Mouse (Mus musculus) myocyte (in vitro differentiated cells): ENCODE results near the gene Ahnak. TPM values are rescaled to one million over a fixed set of nuclear protein-coding genes. Genes with fewer than 3 reads are reported as not detected.

Experiments
- H3K27me3 ChIP-seq: one replicate; pipeline ENCODE4 v1.6.1; 2011; ENCODE audit not compliant: control insufficient read depth, insufficient read depth, insufficient read length
- H3K36me3 ChIP-seq: one replicate; pipeline ENCODE4 v1.6.1; 2011; ENCODE audit not compliant: control insufficient read depth, insufficient read depth
- H3K4me2 ChIP-seq: one replicate; pipeline ENCODE4 v1.6.1; 2011; ENCODE audit warnings: low read depth, control low read depth
- H3K4me3 ChIP-seq: one replicate; pipeline ENCODE4 v1.5.1; 2011; ENCODE audit warnings: mild to moderate bottlenecking, control low read depth, moderate library complexity
- H3K79me2 ChIP-seq: one replicate; pipeline ENCODE4 v1.6.1; 2011; ENCODE audit not compliant: control insufficient read depth, insufficient read depth
- H3ac ChIP-seq: one replicate; pipeline ENCODE4 v1.6.1; 2011; ENCODE audit not compliant: control insufficient read depth, insufficient read length
- CEBPB ChIP-seq: IDR thresholded peaks from 2 replicates; pipeline ENCODE4 v1.6.1; 2011; ENCODE audit warnings: mild to moderate bottlenecking, moderate library complexity; ENCODE audit not compliant: poor library complexity, insufficient read depth, severe bottlenecking
- E2F4 ChIP-seq: IDR thresholded peaks from one replicate; pipeline ENCODE4 v1.6.1; 2011; ENCODE audit warnings: mild to moderate bottlenecking, control low read depth, moderate library complexity; ENCODE audit not compliant: insufficient read depth
- MAX ChIP-seq: IDR thresholded peaks from one replicate; pipeline ENCODE4 v1.6.1; 2011; ENCODE audit warnings: low read depth, mild to moderate bottlenecking, control low read depth
- MYOD1 ChIP-seq, 3 experiments: IDR thresholded peaks; one replicate each; pipeline ENCODE4 v1.6.1; 2011; ENCODE audit warnings: control low read depth in 2 of 3, low read depth in 2 of 3, mild to moderate bottlenecking in 2 of 3, moderate library complexity in 1 of 3; ENCODE audit not compliant: insufficient read length in 2 of 3, control insufficient read depth in 1 of 3
- MYOG ChIP-seq, 3 experiments: IDR thresholded peaks; one replicate each; pipeline ENCODE4 v1.6.1; 2011; ENCODE audit warnings: control low read depth in 2 of 3, low read depth in 2 of 3, mild to moderate bottlenecking in 2 of 3; ENCODE audit not compliant: insufficient read length in 2 of 3, control insufficient read depth in 1 of 3, insufficient read depth in 1 of 3
- POLR2A ChIP-seq: IDR thresholded peaks from one replicate; pipeline ENCODE4 v1.6.1; 2011; ENCODE audit warnings: low read depth, mild to moderate bottlenecking, control low read depth, moderate library complexity; ENCODE audit not compliant: insufficient read length
- POLR2AphosphoS2 ChIP-seq: IDR thresholded peaks from one replicate; pipeline ENCODE4 v1.6.1; 2011; ENCODE audit warnings: low read depth, control low read depth; ENCODE audit not compliant: insufficient read length
- REST ChIP-seq: IDR thresholded peaks from one replicate; pipeline ENCODE4 v1.6.1; 2011; ENCODE audit warnings: mild to moderate bottlenecking, control low read depth, moderate library complexity; ENCODE audit not compliant: insufficient read depth, insufficient read length
- SRF ChIP-seq: IDR thresholded peaks from one replicate; pipeline ENCODE4 v1.6.1; 2011; ENCODE audit warnings: low read depth; ENCODE audit not compliant: control insufficient read depth, insufficient read length
- TCF12 ChIP-seq: IDR thresholded peaks from one replicate; pipeline ENCODE4 v1.6.1; 2011; ENCODE audit warnings: mild to moderate bottlenecking, control low read depth; ENCODE audit not compliant: poor library complexity, insufficient read depth, severe bottlenecking
- TCF3 ChIP-seq: IDR thresholded peaks from one replicate; pipeline ENCODE4 v1.6.1; 2011; ENCODE audit warnings: low read depth, control low read depth; ENCODE audit not compliant: insufficient read length
- USF1 ChIP-seq: IDR thresholded peaks from one replicate; pipeline ENCODE4 v1.6.1; 2011; ENCODE audit warnings: low read depth, mild to moderate bottlenecking, control low read depth, moderate library complexity
- polyA plus RNA-seq: library from polyadenylated mRNA; unstranded; fragments of >200 nt; fragmentation: generic; extraction: Trizol; gene quantifications from one replicate; pipeline ENCODE4 v1.2.1, GENCODE M21; 2012; ENCODE audit warnings: missing spikeins

Ahnak gene
- polyA plus RNA-seq, 1 experiment: 93.3 TPM

DNA sequence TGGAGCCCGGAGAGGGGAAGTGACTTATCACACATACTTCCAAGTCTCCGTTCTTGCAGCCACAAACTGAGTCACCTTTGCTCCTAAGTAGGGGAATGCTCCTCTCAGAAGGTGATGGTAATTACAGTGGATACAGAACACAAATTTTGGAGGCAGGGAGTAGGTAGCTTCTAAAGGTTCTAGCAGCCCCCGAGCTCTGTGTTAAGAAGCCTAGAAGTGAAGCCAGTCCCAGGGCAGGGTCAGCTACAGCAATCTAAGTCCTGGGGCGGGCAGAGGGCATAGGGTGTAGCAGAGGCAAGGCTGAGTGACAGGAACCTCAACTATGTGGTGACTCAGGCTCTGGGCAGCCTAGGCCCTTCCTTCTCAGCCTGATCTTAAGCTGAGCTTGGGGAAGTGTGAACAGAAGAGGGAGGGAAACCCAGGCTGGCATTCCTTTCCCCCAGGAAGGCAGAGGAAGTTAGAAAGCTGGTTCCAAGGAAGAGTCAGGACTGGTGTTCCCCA lies 5.9 kb upstream of the Ahnak start:
- Histone ChIP-seq H3K4me2 (peak overlapping the region; percentile 72), H3K27me3 (no peaks in the 10 kb centered on the region), H3K36me3 (peaks cover 16% of the 10 kb centered on the region), H3ac (no peak overlapping the region), H3K79me2 (peaks cover 18% of the 10 kb centered on the region), H3K4me3 (no peak overlapping the region)
- TF ChIP-seq E2F4: no peak
- peak; percentile 37 for TF ChIP-seq POLR2A
- no peak for TF ChIP-seq USF1
- TF ChIP-seq MYOG (IDR thresholded peaks at IDR 0.05; ENCODE audit: control insufficient read depth in 1 of 3, insufficient read depth in 1 of 3, insufficient read length in 2 of 3, low read depth in 2 of 3): peak in 1 of 3 experiments; percentile 68
- peak; percentile 82 for TF ChIP-seq POLR2AphosphoS2
- no peak for TF ChIP-seq CEBPB

DNA sequence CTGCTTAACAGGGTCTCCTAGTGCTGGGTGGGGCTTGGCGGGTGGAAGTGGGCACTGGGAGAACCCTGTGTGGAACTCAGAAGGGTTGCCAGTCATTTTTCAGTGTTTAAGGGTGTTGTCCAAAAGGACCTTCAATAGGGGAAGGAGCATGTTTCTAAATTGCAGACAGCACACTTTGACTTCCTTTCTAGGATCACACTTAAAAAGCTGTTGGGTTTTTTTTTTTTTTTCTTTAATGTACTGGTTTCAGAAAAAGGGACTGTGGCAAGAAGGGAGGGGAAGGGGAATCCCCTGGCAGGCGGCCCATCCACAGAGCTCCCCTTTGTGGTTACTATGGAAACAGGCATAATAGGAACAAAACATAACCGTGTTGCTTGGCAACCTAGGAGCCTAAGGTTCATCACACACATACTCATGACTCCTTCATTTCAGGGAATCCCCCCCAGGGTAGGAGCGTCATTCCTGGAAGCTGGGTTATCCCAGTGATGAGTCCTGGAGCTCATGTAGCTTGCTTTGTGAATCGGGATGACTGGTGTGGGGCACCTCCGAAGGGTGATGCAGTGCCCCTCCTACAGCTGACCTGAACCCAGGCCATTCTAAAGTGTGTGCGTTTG lies 4.7 kb upstream of the Ahnak start:
- Histone ChIP-seq H3K4me2 (peak overlapping the region; percentile 70), H3K36me3 (peaks cover 4% of the 10 kb centered on the region), H3K27me3 (no peaks in the 10 kb centered on the region), H3K79me2 (peaks cover 10% of the 10 kb centered on the region), H3ac (no peak overlapping the region), H3K4me3 (no peak overlapping the region)
- TF ChIP-seq MYOD1 (IDR thresholded peaks at IDR 0.05; ENCODE audit: control insufficient read depth in 1 of 3, insufficient read length in 2 of 3, low read depth in 2 of 3) (no peak), POLR2A (no peak), POLR2AphosphoS2 (no peak), E2F4 (no peak), REST (no peak), USF1 (no peak), MAX (no peak), TCF12 (no peak), TCF3 (no peak), MYOG (IDR thresholded peaks at IDR 0.05; ENCODE audit: control insufficient read depth in 1 of 3, insufficient read depth in 1 of 3, insufficient read length in 2 of 3, low read depth in 2 of 3) (no peak), CEBPB (no peak), SRF (no peak)

DNA sequence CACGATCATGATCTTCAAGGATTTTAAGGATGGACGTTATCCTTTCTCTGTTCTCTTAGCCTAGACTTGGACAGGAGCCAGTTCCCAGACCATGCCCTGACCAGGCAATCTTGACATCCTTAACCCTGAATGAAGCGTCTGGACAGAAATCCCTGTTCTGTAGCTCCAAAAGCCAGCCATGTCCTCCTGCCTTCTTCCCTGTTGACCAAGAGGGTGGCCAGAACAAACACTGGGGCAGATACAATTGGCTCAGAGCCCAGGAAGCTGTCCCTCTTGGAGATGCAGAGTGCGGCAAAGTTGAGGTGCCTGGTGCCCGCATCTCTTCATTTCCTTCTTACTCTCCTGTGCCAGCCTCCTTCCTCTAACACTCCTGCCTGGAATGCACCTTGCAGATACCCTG lies 3.2 kb upstream of the Ahnak start:
- TF ChIP-seq POLR2A (no peak), MAX (no peak), POLR2AphosphoS2 (no peak), USF1 (no peak)
- Histone ChIP-seq H3K79me2 (peaks cover 21% of the 10 kb centered on the region), H3K36me3 (no peaks in the 10 kb centered on the region), H3K27me3 (no peaks in the 10 kb centered on the region), H3ac (no peak overlapping the region), H3K4me2 (no peak overlapping the region), H3K4me3 (no peak overlapping the region)

DNA sequence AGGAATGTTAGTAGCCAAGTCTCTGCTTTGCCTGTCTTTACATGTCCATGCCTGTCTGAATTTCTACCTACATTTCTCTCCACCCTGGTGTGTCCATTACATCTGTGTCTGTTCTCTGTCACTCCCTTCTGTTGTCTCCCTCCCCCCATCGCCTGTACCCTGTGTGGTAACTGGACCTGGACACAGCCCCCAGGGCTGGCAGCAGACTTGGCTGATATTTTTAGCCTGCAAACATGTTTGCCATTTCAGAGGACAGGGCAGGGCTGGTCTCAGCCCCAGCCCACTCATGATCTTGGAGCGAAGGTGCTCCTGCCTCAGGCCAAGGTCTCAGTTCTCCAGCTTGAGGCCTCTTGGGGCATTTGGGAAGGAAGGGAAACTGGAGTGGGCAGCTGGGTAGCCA lies 1.3 kb upstream of the Ahnak start:
- H3K4me3 ChIP-seq: peak overlapping the region; percentile 92
- H3K79me2 ChIP-seq: peaks cover 40% of the 10 kb centered on the region
- H3K27me3 ChIP-seq: no peaks in the 10 kb centered on the region
- TF ChIP-seq MYOG (IDR thresholded peaks at IDR 0.05; ENCODE audit: control insufficient read depth in 1 of 3, insufficient read depth in 1 of 3, insufficient read length in 2 of 3, low read depth in 2 of 3): peak in 1 of 3 experiments; percentile 25
- TF ChIP-seq SRF: no peak
- TF ChIP-seq MAX: no peak
- no peak for TF ChIP-seq MYOD1 (IDR thresholded peaks at IDR 0.05; ENCODE audit: control insufficient read depth in 1 of 3, insufficient read length in 2 of 3, low read depth in 2 of 3)
- TF ChIP-seq REST: no peak
- TF ChIP-seq POLR2AphosphoS2: no peak
- no peak for TF ChIP-seq TCF12
- no peak overlapping the region for H3ac ChIP-seq
- H3K36me3 ChIP-seq: no peaks in the 10 kb centered on the region
- H3K4me2 ChIP-seq: peak overlapping the region; percentile 84

DNA sequence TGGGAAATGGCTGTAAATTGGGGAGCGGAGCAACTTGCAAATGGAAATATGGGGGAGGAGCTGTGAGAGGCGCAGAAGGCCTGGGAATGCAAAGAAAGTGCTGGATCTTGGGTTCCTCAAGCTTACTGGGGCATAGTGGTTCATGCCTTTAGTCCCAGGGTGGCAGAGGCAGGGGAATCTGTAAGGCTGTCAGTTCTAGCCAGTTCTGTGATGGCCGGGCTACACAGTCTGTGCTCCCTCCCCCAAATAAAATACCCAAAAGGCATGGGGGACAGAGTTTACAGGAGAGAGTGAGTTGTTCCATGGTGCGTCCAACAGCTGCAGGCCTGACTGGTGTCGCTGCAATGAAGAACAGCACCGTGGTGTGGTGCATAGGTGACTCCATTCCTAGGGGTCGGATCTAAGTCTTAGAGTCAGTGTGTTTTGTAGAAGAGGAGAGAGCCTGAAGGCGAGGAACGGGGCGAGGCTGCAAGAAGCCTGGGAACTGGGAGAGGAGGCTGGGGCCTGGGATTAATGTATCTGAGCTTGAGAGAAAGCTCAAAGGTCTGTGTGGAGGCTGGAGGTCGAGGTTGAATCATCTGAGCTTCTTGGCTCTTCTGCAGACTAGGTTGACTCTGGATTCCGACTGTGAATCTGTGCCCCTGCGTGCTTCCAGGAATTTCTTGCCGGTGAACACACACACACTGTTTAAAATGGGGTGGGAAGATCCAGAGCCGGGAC lies 578 bp upstream of the Ahnak start:
- no peaks in the 10 kb centered on the region for H3K27me3 ChIP-seq
- no peaks in the 10 kb centered on the region for H3K36me3 ChIP-seq
- H3K4me2 ChIP-seq: peak overlapping the region; percentile 84
- peak overlapping the region; percentile 92 for H3K4me3 ChIP-seq
- TF ChIP-seq REST: no peak
- TF ChIP-seq MYOD1 (IDR thresholded peaks at IDR 0.05; ENCODE audit: control insufficient read depth in 1 of 3, insufficient read length in 2 of 3, low read depth in 2 of 3): no peak
- TF ChIP-seq POLR2A: no peak
- TF ChIP-seq TCF3: no peak
- no peak for TF ChIP-seq CEBPB
- no peak for TF ChIP-seq USF1
- no peak for TF ChIP-seq POLR2AphosphoS2
- TF ChIP-seq E2F4: no peak
- TF ChIP-seq TCF12: no peak
- no peak for TF ChIP-seq MYOG (IDR thresholded peaks at IDR 0.05; ENCODE audit: control insufficient read depth in 1 of 3, insufficient read depth in 1 of 3, insufficient read length in 2 of 3, low read depth in 2 of 3)
- no peak for TF ChIP-seq MAX
- TF ChIP-seq SRF: no peak
- H3K79me2 ChIP-seq: peaks cover 47% of the 10 kb centered on the region
- H3ac ChIP-seq: peak overlapping the region; percentile 71
